Mouse (Mus musculus) embryonic facial prominence, embryonic 10.5 days (tissue): Measurements from ENCODE around the gene Tstd3. TPM values are rescaled to one million over a fixed set of nuclear protein-coding genes. Genes with fewer than 3 reads are reported as not detected.
"Not testable (repeated sequence)": the region's sequence is repeated elsewhere in the genome, so short reads cannot be mapped to it uniquely, and the experiment has no call there.

Experiments used
- DNase-seq: peaks from one replicate; pipeline ENCODE4 v3.0.0-alpha.2; 2017; ENCODE audit warnings: low spot score
- H3K27ac ChIP-seq: fragments of 300-500 bp; sonication (generic); replicated peaks from 2 replicates; pipeline ENCODE4 v1.5.1; 2016; ENCODE audit warnings: mild to moderate bottlenecking
- H3K27me3 ChIP-seq: fragments of 300-500 bp; sonication (generic); replicated peaks from 2 replicates; pipeline ENCODE4 v1.6.1; 2016; ENCODE audit warnings: low read depth, mild to moderate bottlenecking; ENCODE audit not compliant: poor library complexity, severe bottlenecking
- H3K36me3 ChIP-seq: fragments of 300-500 bp; sonication (generic); replicated peaks from 2 replicates; pipeline ENCODE4 v1.6.1; 2016; ENCODE audit warnings: mild to moderate bottlenecking, moderate library complexity
- H3K4me1 ChIP-seq: fragments of 300-500 bp; sonication (generic); 2 replicates; pipeline ENCODE4 v1.6.1; 2016
- H3K4me3 ChIP-seq: fragments of 300-500 bp; sonication (generic); 2 replicates; pipeline ENCODE4 v1.5.1; 2016; ENCODE audit warnings: mild to moderate bottlenecking, moderate library complexity
- H3K9me3 ChIP-seq: fragments of 300-500 bp; sonication (generic); 2 replicates; pipeline ENCODE4 v1.6.1; 2016; ENCODE audit warnings: mild to moderate bottlenecking
- WGBS: fragments of 180-500 bp; shearing (Covaris S2); methylation state at CpG from one replicate; pipeline ENCODE4 v1.1.7; 2016; 5-methylcytosine and 5-hydroxymethylcytosine counted together
- polyA plus RNA-seq: library from polyadenylated mRNA; unstranded; fragments of >200 nt; fragmentation: Nextera tagmentation; extraction: Ambion mirVana; gene quantifications from 2 replicates; pipeline ENCODE4 v1.2.1, GENCODE M21; 2016

Tstd3 gene
- polyA plus RNA-seq, 1 experiment from 2014 or later, result 21.3 TPM

DNA sequence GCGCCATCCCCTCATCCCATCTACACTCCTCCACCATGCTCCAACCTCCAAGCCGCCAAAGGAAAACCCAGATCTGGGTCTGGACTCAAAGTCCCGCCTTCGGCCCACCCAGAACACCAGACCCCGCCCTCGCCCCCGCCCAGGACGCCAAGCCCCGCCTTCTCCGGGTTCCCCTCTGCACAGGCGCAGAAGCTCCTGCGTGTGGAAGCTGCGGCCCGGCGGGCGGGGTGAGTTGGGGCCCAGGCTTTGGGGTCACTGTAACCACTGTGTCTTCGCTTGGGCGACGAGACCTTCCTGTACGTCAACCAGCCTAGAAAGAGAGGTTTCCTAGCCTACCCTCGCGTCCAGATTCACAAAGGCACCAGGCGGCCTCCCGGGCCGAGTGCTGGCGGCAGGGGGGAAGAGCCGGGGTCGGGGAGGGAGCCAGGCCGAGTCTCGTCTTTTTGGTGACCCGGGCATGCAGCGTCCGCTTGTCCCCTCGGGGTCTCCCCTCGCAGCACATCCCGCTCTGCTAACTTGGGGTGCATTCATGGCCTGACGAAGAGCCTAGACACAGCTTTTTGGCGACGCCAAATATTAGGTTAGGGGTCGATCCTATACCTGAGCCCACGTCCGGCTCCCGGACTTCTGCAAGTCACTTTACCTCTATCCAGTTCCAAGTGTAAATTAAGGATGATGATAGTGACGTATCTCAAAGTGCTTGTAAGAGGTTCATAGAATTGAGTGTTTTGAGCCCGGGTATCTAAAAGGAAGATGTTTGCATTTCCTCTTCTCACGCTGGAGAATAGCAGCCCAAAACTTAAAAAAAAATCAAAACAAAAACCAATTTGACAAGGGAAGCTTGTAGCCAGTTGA, 9.3 kb upstream of the Tstd3 start:
- peak; percentile 97 for DNase-seq
- Histone ChIP-seq H3K27ac (peak overlapping the region; percentile 94), H3K4me3 (peak overlapping the region; percentile 86), H3K27me3 (no peaks in the 10 kb centered on the region), H3K9me3 (no peaks in the 10 kb centered on the region), H3K36me3 (peaks cover 9% of the 10 kb centered on the region), H3K4me1 (peaks cover 6% of the 10 kb centered on the region)
- under 1% methylated on average over 46 of the region's 46 CpGs for WGBS

DNA sequence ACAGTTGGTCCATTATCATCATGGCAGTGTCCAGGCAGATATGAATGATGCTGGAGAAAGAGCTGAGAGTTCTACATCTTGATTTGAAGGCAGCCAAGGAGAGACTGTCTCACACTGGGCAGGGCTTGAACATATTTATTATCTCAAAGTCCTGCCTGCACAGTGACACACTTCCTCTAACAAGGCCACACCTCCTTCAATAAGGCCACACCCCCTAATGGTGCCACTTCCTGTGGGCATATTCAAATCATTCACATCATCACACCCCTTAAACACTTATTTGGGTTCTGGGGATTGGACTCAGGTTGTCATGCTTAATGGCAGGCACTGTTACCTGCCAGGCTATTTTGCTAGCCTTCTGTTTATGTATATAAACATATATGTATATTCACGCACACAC, 5.3 kb upstream of the Tstd3 start:
- H3K27ac ChIP-seq, result no peak overlapping the region
- DNase-seq, result no peak
- H3K9me3 ChIP-seq, result no peaks in the 10 kb centered on the region
- 95% methylated on average over 1 of the region's 1 CpGs for WGBS
- no peaks in the 10 kb centered on the region for H3K27me3 ChIP-seq
- H3K4me3 ChIP-seq, result no peak overlapping the region
- H3K4me1 ChIP-seq, result peaks cover 3% of the 10 kb centered on the region
- H3K36me3 ChIP-seq, result no peaks in the 10 kb centered on the region

DNA sequence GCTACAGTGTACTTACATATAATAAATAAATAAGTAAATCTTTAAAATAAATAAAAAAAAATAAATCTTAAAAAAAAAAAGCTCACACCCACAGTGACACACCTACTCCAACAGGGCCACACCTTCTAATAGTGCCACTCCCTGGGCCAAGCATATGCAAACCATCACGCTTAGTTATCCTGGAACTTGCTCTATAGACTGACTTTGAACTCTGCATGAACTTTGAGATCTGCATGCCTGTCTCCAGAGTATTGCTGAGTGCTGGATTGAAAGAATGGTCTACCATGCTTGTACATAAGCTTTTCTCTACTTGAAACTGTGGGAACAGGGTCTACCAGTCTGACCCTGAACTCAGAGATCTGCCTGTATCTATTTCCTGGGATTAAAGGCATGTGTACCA, 4.1 kb upstream of the Tstd3 start:
- Histone ChIP-seq H3K9me3 (no peaks in the 10 kb centered on the region), H3K4me1 (peaks cover 6% of the 10 kb centered on the region; the same call in 1 of the 2 replicates), H3K36me3 (no peaks in the 10 kb centered on the region), H3K4me3 (no peak overlapping the region), H3K27me3 (no peaks in the 10 kb centered on the region), H3K27ac (no peak overlapping the region)
- WGBS, result 84% methylated on average over 1 of the region's 1 CpGs
- DNase-seq, result no peak

DNA sequence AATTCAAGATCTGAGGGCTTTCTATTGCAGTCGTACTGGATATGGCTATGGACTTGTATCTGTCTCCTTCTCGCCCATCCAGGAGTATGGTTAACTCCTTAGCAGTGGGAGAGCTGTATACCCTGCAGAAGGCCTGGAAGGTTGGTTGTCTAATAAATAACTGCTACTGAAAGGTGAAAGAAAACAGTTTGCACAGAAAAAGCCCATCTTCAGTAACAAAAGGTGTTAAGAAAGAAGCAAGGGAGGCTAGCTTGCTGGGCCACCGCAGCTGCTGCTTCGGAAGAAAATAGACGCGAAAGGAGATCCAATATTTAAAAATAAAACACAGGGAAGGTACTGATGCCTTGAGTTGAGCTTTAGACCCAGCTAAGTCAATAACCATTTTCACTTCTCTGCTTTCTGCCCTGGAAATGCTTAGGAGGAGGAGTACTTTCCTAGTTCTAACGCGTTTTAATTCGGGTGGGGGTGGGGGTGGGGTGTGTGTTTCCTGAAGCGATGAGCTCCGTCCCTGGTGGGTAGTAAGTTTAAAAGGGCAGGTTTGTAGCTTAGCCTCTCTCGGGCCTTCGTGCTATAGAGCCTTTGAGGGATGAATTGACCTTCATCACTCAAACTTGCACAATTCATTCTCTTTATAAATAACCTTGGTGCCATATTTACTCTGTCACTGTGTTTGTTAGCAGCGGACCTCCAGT, 695 bp downstream of the Tstd3 start:
- peak overlapping the region; percentile 82 for H3K27ac ChIP-seq
- no peaks in the 10 kb centered on the region for H3K9me3 ChIP-seq
- H3K4me3 ChIP-seq, result peak overlapping the region; percentile 72
- H3K27me3 ChIP-seq, result no peaks in the 10 kb centered on the region
- H3K4me1 ChIP-seq, result peaks cover 7% of the 10 kb centered on the region; the same call in 1 of the 2 replicates
- no peaks in the 10 kb centered on the region for H3K36me3 ChIP-seq
- WGBS, result 24% methylated on average over 14 of the region's 14 CpGs
- peak; percentile 13 for DNase-seq

DNA sequence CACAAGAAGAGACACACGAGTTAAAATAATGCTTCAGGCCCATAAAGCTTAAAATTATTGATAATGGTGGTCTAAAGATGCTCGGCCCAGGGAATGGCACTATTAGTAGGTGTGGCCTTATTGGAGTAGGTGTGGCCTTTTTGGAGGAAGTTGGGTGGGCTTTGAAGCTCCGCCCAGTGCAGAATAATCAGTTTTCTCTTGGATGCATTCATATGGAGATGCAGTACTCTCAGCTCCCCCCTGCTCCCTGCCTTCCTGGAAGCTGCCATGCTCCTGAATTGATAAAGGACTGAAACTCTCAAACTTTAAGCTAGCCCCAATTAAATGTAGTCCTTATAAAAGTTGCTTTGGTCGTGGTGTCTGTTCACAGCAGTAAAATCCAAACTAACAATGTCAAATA, 3.2 kb downstream of the Tstd3 start:
- 79% methylated on average over 4 of the region's 4 CpGs for WGBS
- Histone ChIP-seq H3K27me3 (no peaks in the 10 kb centered on the region), H3K4me1 (peaks cover 7% of the 10 kb centered on the region; the same call in 1 of the 2 replicates), H3K27ac (no peak overlapping the region), H3K9me3 (no peaks in the 10 kb centered on the region), H3K36me3 (peaks cover 12% of the 10 kb centered on the region), H3K4me3 (no peak overlapping the region)
- DNase-seq, result no peak

DNA sequence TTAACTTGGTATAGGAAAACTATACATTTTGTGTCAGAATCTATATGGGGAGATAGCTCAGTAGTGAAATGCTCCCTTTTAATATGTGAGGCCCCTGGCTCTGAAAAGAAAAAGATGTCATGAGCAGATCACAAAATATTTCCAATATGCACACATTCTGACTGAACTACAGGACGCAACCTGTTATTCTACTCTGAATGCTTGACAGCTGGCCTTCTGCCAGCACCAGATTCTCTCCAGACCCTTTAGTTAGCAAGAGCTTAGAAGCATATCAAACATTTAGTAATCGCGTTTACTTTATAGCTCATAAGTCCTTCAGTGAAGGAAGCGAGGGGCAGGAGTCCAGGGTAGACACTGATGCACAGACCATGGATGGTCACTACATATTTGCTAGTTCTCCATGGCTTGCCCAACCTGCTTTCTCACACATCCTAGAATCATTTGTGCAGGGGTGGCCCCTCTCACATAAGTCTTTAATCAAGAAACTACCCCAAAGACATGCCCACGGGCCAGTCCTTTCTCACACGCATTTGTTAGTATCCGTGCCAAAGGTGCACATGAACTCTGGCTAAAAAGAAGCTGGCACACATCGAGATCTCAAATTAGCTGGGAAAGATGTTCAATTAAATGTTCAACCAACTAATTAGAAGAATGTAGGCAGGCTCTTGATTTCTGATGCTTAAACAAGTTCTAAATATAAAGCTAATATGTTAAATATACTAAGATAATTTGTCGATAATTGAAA, 5.4 kb downstream of the Tstd3 start:
- Histone ChIP-seq H3K27me3 (no peaks in the 10 kb centered on the region), H3K4me1 (peaks cover 6% of the 10 kb centered on the region; the same call in 1 of the 2 replicates), H3K4me3 (no peak overlapping the region), H3K27ac (no peak overlapping the region), H3K9me3 (no peaks in the 10 kb centered on the region), H3K36me3 (peaks cover 31% of the 10 kb centered on the region)
- WGBS, result 94% methylated on average over 9 of the region's 9 CpGs
- DNase-seq, result no peak

DNA sequence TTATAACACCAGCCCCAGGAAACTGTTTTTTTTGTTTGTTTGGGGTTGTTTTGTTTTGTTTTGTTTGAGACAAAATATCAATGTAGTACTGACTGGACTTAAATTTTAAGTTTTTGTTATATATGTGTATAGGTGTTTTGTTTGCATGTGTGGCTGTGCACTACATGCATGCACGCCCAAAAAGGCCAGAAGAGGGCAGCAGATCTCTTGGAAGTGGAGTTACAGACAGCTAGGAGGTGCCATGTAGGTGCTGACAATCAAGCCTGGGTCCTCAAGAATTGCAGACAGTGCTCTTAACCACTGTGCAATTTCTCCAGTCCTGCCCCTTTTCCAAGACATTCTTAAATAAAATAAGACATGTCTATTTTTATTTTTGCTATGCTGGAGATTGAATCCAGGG, 8.2 kb downstream of the Tstd3 start:
- Histone ChIP-seq H3K4me3 (no peak overlapping the region), H3K4me1 (no peaks in the 10 kb centered on the region), H3K27ac (no peak overlapping the region), H3K27me3 (no peaks in the 10 kb centered on the region), H3K36me3 (peaks cover 31% of the 10 kb centered on the region), H3K9me3 (no peaks in the 10 kb centered on the region)
- no peak for DNase-seq
- 47% methylated on average over 1 of the region's 1 CpGs for WGBS

DNA sequence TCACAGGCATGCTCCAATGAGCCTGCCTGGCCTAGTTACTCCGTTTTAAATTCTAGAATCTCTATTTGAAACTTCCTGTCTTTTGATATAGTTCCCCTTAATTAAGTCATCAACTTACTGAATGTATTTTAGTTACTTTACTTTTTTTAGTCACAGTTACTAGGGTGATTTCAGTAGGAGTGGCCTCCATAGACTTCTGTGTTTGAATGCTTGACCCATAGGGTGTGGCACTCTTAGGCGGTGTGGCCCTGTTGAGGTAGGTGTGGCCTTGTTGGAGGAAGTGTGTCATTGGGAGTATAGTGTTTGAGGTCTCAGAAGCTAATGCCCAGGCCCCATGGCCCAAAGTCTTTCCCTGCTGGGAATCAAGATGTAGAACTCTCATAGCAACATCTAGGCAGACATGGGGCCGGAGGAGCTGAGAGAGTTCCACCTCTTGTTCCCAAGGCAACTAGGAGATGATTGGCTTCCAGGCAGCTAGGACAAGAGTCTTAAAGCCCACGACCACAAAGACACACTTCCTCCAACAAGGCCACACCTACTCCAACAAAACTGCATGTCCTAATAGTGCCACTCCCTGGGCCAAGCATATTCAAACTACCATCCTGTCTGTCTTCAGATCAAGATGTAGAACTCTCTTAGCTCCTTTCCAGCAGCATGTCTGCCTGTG, 11.8 kb downstream of the Tstd3 start:
- no peaks in the 10 kb centered on the region for H3K4me1 ChIP-seq
- no peak overlapping the region for H3K4me3 ChIP-seq
- peaks cover 40% of the 10 kb centered on the region for H3K36me3 ChIP-seq
- no peak overlapping the region for H3K27ac ChIP-seq
- 75% methylated on average over 4 of the region's 4 CpGs for WGBS
- H3K27me3 ChIP-seq, result no peaks in the 10 kb centered on the region
- no peak for DNase-seq
- no peaks in the 10 kb centered on the region for H3K9me3 ChIP-seq

DNA sequence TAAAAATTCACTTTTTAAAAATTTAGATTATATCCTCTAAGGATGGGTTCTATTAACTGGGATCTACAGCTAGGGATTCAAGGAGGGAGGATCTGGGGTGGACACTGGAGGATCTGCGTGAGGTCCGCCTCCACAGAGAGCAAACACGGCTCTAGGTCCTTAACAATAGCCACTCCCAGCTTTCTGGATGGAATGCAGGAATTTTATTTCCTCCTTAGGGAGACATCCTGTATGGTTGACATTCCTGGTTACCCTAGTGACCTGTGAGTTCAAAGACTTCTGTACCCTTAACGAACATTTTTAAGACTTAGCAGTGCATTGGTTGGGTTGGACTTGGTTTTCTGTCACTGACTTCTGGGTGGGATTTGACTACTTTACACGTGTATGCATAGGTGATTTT, 21.3 kb downstream of the Tstd3 start:
- H3K9me3 ChIP-seq, result no peaks in the 10 kb centered on the region
- no peak overlapping the region for H3K4me3 ChIP-seq
- 77% methylated on average over 5 of the region's 5 CpGs for WGBS
- no peaks in the 10 kb centered on the region for H3K4me1 ChIP-seq
- no peaks in the 10 kb centered on the region for H3K27me3 ChIP-seq
- H3K27ac ChIP-seq, result no peak overlapping the region
- no peak for DNase-seq
- H3K36me3 ChIP-seq, result peaks cover 37% of the 10 kb centered on the region

DNA sequence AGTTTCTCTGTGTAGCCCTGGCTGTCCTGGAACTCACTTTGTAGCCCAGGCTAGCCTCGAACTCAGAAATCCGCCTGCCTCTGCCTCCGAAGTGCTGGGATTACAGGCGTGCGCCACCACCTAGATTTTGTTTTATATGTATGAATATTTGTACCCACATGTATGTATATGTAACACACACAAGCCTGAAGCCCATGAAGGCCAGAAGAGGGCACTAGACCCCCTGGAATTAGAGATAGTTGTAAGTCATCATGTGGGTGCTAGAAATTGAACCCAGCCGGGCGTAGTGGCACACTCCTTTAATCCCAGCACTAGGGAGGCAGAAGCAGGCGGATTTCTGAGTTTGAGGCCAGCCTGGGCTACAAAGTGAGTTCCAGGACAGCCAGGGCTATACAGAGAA, 22.9 kb downstream of the Tstd3 start:
- DNase-seq, H3K9me3 ChIP-seq, H3K27me3 ChIP-seq, H3K4me3 ChIP-seq, H3K27ac ChIP-seq, H3K4me1 ChIP-seq: not testable (repeated sequence)
- WGBS, result 95% methylated on average over 8 of the region's 8 CpGs
- H3K36me3 ChIP-seq, result peaks cover 40% of the 10 kb centered on the region

DNA sequence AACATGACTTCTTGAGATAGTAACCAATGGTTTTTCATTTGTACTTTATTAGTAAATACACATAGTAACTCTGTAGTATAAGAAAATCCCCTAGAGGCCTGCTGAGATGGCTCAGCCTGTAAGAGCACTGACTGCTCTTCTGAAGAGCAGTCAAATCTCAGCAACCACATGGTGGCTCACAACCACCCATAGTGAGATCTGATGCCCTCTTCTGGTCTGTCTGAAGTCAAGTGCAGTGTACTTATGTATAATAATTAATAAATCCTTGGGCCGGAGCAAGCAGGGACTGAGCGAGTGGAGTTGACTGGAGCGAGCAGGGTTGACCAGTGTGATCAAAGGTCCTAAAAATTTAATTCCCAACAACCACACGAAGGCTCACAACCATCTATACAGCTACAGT, 27.8 kb downstream of the Tstd3 start:
- Histone ChIP-seq H3K4me1 (no peaks in the 10 kb centered on the region), H3K27ac (no peak overlapping the region), H3K36me3 (peaks cover 72% of the 10 kb centered on the region), H3K4me3 (no peak overlapping the region), H3K27me3 (no peaks in the 10 kb centered on the region), H3K9me3 (no peaks in the 10 kb centered on the region)
- 92% methylated on average over 4 of the region's 4 CpGs for WGBS
- DNase-seq, result no peak

DNA sequence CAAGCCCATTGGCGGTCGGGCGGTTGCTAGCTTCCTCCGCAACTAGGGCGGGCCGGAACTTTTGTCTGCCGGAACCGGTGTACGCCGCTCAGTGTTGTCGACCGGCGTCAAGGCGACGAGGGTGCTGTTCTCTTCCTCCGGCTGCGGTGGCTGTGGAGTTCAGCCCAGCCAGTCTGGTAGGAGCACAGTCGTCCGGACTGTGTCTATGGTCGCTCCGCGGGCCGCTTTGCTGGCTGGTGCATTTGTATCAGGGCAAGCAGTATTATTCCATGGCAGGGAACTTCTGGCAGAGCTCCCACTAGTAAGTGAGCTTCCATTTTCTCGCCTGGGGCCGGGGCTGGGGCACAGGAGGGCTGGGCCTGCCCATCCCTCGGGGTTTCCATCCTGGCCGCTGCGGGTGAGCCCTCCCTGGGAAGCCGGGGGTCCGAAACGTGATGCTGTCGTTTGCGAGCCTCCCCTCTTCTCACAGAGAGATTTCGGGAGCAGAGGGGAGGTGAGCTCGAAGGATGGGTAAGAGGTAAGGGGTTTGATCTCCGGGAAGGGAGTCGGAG, 39.3 kb downstream of the Tstd3 start, which contains the start of gene Ccnc:
Gene Ccnc, plus strand, starts transcription at position 87 of the 551 bp plus-strand sequence.
- Histone ChIP-seq H3K4me1 (peaks cover 10% of the 10 kb centered on the region), H3K27ac (peak within 1 kb of the TSS; percentile 90), H3K36me3 (peaks cover 5% of the 10 kb centered on the region), H3K4me3 (peak within 1 kb of the TSS; percentile 89), H3K9me3 (no peaks in the 10 kb centered on the region), H3K27me3 (no peaks in the 10 kb centered on the region)
- peak; percentile 94 for DNase-seq
- under 1% methylated on average over 37 of the region's 37 CpGs for WGBS
